Mouse (Mus musculus): Measurements from ENCODE around the gene Aunip.

Gene Aunip

GRCm38 (mm10) chr4:134505966-134506594, 4.7 kb upstream of the Aunip start:
- in situ Hi-C loops (cut with MboI; ENCODE audit: low pct_unique_long_range_greater_than_20kb in 1 of 2, low sequenced_read_pairs in 2 of 2, unreplicated experiment in 1 of 2) = no loop called here

DNA sequence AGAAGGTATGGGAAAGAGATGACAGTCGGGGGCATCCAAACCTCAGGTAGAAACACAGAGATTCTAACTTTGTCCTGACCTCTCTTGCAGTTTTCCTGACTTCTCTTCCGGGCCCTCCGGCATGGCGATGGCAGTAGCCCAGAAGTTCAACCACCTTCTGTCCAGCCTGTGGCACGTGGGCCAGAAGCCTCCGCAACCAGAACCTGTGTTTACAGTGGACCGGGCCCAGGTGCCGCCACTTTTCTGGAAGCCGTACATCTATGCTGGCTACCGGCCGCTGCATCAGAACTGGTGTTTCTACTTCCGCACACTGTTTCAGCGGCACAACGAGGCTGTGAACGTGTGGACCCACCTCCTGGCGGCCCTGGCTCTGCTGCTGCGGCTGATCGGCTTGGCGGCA, 4.1 kb upstream of the Aunip start:
- in situ Hi-C loops (cut with MboI; ENCODE audit: low pct_unique_long_range_greater_than_20kb in 1 of 2, low sequenced_read_pairs in 2 of 2, unreplicated experiment in 1 of 2) = no loop called here

DNA sequence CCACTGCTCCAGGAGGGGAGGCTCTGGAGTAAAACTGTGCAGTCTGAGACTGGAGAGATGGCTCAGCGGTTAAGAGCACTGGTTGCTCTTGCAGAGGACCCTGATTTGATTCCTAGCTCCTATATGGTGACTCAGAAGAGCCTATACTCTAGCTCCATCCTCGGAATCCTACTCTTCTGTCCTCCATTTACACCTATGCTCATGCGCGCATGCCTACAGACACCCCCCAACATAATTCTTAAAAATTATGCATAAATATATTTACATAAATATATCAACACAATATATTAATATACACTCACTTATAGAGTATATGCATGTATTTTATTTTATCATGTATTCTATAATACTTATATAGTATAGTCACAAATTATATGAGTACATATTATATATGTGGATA, 403 bp upstream of the Aunip start:
- in situ Hi-C loops (cut with MboI; ENCODE audit: low pct_unique_long_range_greater_than_20kb in 1 of 2, low sequenced_read_pairs in 2 of 2, unreplicated experiment in 1 of 2) = no loop called here

GRCm38 (mm10) chr4:134511730-134512129, 931 bp downstream of the Aunip start:
- in situ Hi-C loops (cut with MboI; ENCODE audit: low pct_unique_long_range_greater_than_20kb in 1 of 2, low sequenced_read_pairs in 2 of 2, unreplicated experiment in 1 of 2) = no loop called here

- in situ Hi-C loops (cut with MboI; ENCODE audit: low pct_unique_long_range_greater_than_20kb in 1 of 2, low sequenced_read_pairs in 2 of 2, unreplicated experiment in 1 of 2) = no loop called here
These were observed 2.0 kb downstream of the Aunip start for GRCm38 (mm10) chr4:134512798-134513197.

- in situ Hi-C loops (cut with MboI; ENCODE audit: low pct_unique_long_range_greater_than_20kb in 1 of 2, low sequenced_read_pairs in 2 of 2, unreplicated experiment in 1 of 2) = no loop called here
These were observed 3.6 kb downstream of the Aunip start for GRCm38 (mm10) chr4:134514309-134514930.

GRCm38 (mm10) chr4:134515614-134516013, 4.8 kb downstream of the Aunip start:
- in situ Hi-C loops (cut with MboI; ENCODE audit: low pct_unique_long_range_greater_than_20kb in 1 of 2, low sequenced_read_pairs in 2 of 2, unreplicated experiment in 1 of 2) = no loop called here

GRCm38 (mm10) chr4:134516981-134517380, 6.2 kb downstream of the Aunip start:
- in situ Hi-C loops (cut with MboI; ENCODE audit: low pct_unique_long_range_greater_than_20kb in 1 of 2, low sequenced_read_pairs in 2 of 2, unreplicated experiment in 1 of 2) = no loop called here

DNA sequence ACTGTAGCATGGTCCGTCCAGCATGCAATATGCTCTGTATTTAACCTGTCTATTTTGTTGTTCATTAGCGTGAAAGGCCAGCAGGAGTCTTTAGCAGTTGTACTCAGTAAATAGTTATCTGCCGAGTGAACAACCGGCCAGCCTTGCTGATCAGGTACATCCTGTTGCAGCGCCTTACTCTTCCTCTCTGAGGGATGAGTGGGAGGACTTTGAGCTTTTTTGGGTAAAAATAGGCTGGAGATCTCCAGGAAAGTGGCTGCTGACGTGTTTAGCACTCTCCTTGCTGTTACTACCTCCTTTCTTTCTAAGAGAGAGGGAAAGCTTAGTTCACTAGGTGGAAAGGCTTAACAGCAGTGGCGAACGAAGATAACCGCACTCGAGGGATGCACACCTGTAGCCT, 6.9 kb downstream of the Aunip start:
- in situ Hi-C loops (cut with MboI; ENCODE audit: low pct_unique_long_range_greater_than_20kb in 1 of 2, low sequenced_read_pairs in 2 of 2, unreplicated experiment in 1 of 2) = no loop called here

DNA sequence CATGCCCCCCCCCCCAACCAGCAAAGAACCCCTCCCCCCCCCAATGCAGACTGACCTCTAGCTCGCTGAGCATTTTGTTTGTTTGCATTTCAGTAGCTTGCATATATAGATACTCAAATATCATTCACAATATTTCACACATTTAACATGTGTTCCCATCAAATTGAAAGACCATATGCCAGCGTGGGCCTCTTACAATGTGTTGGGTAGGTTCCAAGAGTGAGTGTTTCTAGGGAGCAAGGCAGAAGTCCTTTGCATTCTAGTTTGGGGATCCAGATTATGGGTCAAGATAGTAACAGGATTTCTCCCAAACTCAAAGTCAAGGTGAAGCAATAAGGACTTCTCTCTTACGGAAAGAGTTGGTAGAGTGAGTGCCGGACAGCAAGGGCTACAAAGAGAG, 7.7 kb downstream of the Aunip start:
- in situ Hi-C loops (cut with MboI; ENCODE audit: low pct_unique_long_range_greater_than_20kb in 1 of 2, low sequenced_read_pairs in 2 of 2, unreplicated experiment in 1 of 2) = no loop called here

- in situ Hi-C loops (cut with MboI; ENCODE audit: low pct_unique_long_range_greater_than_20kb in 1 of 2, low sequenced_read_pairs in 2 of 2, unreplicated experiment in 1 of 2) = no loop called here
These were observed 8.5 kb downstream of the Aunip start for GRCm38 (mm10) chr4:134519281-134519680.

GRCm38 (mm10) chr4:134523447-134523846, 12.6 kb downstream of the Aunip start:
- in situ Hi-C loops (cut with MboI; ENCODE audit: low pct_unique_long_range_greater_than_20kb in 1 of 2, low sequenced_read_pairs in 2 of 2, unreplicated experiment in 1 of 2) = no loop called here

GRCm38 (mm10) chr4:134525806-134526205, 15.0 kb downstream of the Aunip start:
- in situ Hi-C loops (cut with MboI; ENCODE audit: low pct_unique_long_range_greater_than_20kb in 1 of 2, low sequenced_read_pairs in 2 of 2, unreplicated experiment in 1 of 2) = no loop called here

DNA sequence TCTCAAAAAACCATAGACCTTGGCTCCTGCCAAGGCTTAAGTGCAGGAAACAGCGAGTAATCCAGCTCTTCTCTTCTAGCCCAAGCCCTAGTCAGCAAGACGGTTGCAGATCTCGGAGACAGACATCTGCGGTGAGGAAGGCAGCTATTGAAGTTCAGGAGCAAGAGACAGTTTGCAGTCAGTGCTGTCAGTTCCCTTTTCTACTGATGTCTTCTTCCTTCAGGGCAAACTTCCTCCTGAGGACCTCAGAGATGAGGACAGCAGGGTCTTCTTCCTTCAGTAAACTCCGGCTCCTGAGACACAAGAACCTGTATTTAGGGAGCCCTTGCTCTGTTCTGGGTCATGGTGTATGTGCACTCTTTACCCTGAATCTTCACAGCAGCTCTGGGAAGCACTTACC, 15.4 kb downstream of the Aunip start:
- in situ Hi-C loops (cut with MboI; ENCODE audit: low pct_unique_long_range_greater_than_20kb in 1 of 2, low sequenced_read_pairs in 2 of 2, unreplicated experiment in 1 of 2) = no loop called here

DNA sequence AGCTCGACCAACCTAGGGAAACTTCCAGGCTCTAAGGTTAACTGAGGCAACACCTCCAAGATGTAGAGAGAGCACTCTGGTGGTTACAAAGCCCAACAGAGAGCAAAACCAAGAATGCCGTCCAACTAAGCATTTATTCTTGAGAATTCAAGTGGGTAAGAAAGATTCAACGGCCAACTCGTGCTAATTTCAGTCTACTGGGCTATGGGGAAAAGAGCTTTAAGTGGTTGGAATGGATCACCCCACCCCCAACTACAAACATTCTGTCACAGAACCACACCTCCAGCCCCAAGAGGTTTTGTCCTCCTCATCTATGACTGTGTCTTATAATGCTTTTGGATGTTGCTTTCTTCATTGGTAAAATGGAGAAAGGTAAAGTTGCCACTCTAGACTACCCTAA, 22.1 kb downstream of the Aunip start:
- in situ Hi-C loops (cut with MboI; ENCODE audit: low pct_unique_long_range_greater_than_20kb in 1 of 2, low sequenced_read_pairs in 2 of 2, unreplicated experiment in 1 of 2) = no loop called here

- in situ Hi-C loops (cut with MboI; ENCODE audit: low pct_unique_long_range_greater_than_20kb in 1 of 2, low sequenced_read_pairs in 2 of 2, unreplicated experiment in 1 of 2) = no loop called here
These were observed 22.6 kb downstream of the Aunip start for GRCm38 (mm10) chr4:134533421-134533820.

- in situ Hi-C loops (cut with MboI; ENCODE audit: low pct_unique_long_range_greater_than_20kb in 1 of 2, low sequenced_read_pairs in 2 of 2, unreplicated experiment in 1 of 2) = no loop called here
These were observed 23.5 kb downstream of the Aunip start for GRCm38 (mm10) chr4:134534124-134534886.

DNA sequence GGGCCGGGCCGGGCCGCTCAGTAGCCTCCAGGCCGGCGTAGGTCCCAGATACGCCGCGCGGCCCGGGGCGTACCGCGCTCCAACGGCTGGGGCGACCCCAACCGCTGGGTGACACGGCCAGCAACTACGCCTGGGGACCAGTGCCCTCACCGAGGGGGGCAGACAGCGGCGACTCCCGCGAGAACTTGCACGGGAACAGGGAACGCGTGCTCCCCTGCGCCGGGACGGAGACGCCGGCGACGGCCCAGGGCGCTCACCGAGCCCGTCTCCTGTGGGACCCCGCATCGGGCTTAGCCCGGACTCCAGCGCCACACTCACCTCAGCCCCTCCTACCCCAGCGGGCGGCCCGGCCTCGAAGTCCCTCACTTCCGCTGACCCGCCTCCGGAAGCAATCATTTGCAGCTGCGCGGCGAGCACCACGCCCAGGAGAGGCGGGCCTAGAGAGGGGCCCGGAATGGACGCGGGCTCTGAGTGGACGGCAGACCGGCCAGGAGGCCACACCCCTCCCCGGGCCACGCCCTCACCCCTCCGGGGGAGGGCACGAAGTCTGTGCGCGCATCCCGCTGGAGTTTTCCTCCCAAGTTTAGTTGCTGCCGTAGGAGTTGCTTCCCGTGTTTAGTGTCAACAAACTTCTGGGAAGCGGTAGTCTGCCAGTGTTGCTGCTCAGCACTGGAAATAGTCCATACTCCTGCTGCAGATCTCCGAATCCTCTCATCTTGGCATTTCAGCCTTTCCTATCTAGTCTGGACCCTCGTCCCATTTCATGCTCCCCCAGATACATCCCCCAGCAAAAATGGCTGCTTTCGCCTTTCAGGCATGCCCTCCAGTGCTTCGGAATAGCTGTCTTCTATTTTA, 24.4 kb downstream of the Aunip start, which contains the start of gene Mtfr1l:
Gene Mtfr1l (minus strand): TSS at position 456 of the 855 bp plus-strand sequence.
- in situ Hi-C loops (cut with MboI; ENCODE audit: low pct_unique_long_range_greater_than_20kb in 1 of 2, low sequenced_read_pairs in 2 of 2, unreplicated experiment in 1 of 2) = no loop called here

GRCm38 (mm10) chr4:134535787-134536151, 25.0 kb downstream of the Aunip start:
- in situ Hi-C loops (cut with MboI; ENCODE audit: low pct_unique_long_range_greater_than_20kb in 1 of 2, low sequenced_read_pairs in 2 of 2, unreplicated experiment in 1 of 2) = no loop called here

All from mouse embryonic stem cell (cell line).